9 mouse cellular contexts compared by ENCODE assay signal in the genomic region with DNA sequence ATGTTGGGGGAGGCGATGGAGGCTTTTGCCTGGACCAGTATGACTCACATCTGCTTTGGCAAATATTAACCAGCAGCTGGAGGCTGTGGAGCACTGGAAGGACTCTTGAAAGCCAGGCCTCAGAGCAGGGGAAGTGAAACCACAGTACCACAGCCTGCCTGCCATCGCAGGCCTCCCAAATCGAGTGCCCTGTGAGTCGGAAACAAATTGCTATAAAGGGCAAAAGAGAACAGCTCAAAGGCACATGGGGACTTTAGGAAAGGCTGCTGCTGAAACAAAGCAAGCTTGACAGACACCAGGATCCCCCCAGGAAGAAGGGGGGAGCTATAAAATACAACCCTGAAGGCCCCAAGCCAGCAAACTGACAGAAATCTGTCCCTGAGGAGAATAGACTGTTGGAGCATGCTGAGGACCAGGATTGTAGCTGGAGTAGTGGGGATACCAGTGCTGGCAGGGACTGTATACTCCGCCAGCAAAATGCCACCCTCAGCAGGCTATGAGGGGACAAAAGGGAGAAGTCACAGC. TPM values are rescaled to one million over a fixed set of nuclear protein-coding genes. Genes with fewer than 3 reads are reported as not detected.
DNase-seq lines count a peak whose midpoint lies in the region; ATAC-seq lines count a peak whose summit lies in the region.
"Had no signal": no experiment of that assay in that cellular context is flagged by ENCODE, and none has a peak within 500 bp of the region (broad histone marks: within the 10 kb centered on the region; RNA-seq: fewer than 3 reads in every experiment).

No protein-coding gene starts in this region.

- H3K9ac ChIP-seq in liver, embryonic 12.5 days = no peak overlapping the region
- no peak overlapping the region for H3K9ac ChIP-seq in forebrain, embryonic 11.5 days (ENCODE audit: low read length)
- H3K9ac ChIP-seq in limb, embryonic 15.5 days = no peak overlapping the region

- peak; percentile 35 for DNase-seq in liver
- DNase-seq in forebrain, embryonic 11.5 days (ENCODE audit: low spot score) = peak; percentile 40
- peak; percentile 35 to 67 for DNase-seq in natural killer cell, adult 2 months (ENCODE audit: low spot score in 2 of 2)
- DNase-seq in embryo, embryonic 10 days (ENCODE audit: low spot score) = no peak
- no peak for DNase-seq in adipocyte (ENCODE audit: low spot score)

- no peak overlapping the region for H3K4me2 ChIP-seq in liver, embryonic 12.5 days
- no peak overlapping the region for H3K4me2 ChIP-seq in forebrain, embryonic 11.5 days (ENCODE audit: low read depth, low read length, severe bottlenecking)
- H3K4me2 ChIP-seq in limb, embryonic 15.5 days = no peak overlapping the region

- no peak for ATAC-seq in liver, embryonic 12.5 days
- ATAC-seq in forebrain, embryonic 11.5 days (replicated peaks; ENCODE audit: low FRiP score) = no peak
- peak; percentile 73 to 83 for ATAC-seq in hematopoietic stem cell, adult 5-6 weeks (replicated peaks in 1 of 2; ENCODE audit: insufficient read depth in 1 of 2, low FRiP score in 2 of 2, low TSS enrichment in 1 of 2, low read depth in 1 of 2, poor library complexity in 2 of 2, severe bottlenecking in 2 of 2)
- no peak for ATAC-seq in limb, embryonic 15.5 days (ENCODE audit: insufficient number of reproducible peaks, low FRiP score, low TSS enrichment, low read depth)

- no peaks in the 10 kb centered on the region; the same call in 1 of the 2 replicates for H3K27me3 ChIP-seq in liver, embryonic 12.5 days (replicated peaks)
- H3K27me3 ChIP-seq in forebrain, embryonic 11.5 days (ENCODE audit: control insufficient read depth, insufficient read depth, low read length) = no peaks in the 10 kb centered on the region
- H3K27me3 ChIP-seq in limb, embryonic 15.5 days = no peaks in the 10 kb centered on the region

- H3K36me3 ChIP-seq in liver, embryonic 12.5 days = peaks cover 12% of the 10 kb centered on the region; the same call in 1 of the 2 replicates
- H3K36me3 ChIP-seq in forebrain, embryonic 11.5 days (ENCODE audit: control insufficient read depth, insufficient read depth, low read length) = no peaks in the 10 kb centered on the region; the same call in 1 of the 2 replicates
- H3K36me3 ChIP-seq in limb, embryonic 15.5 days = peaks cover 30% of the 10 kb centered on the region

- no peak overlapping the region for H3K27ac ChIP-seq in liver, embryonic 12.5 days
- no peak overlapping the region for H3K27ac ChIP-seq in forebrain, embryonic 11.5 days (ENCODE audit: low read depth, low read length)
- peak overlapping the region; percentile 82 for H3K27ac ChIP-seq in limb, embryonic 15.5 days

- no peaks in the 10 kb centered on the region for H3K9me3 ChIP-seq in liver, embryonic 12.5 days (replicated peaks)
- H3K9me3 ChIP-seq in forebrain, embryonic 11.5 days (ENCODE audit: control insufficient read depth, low read length) = no peaks in the 10 kb centered on the region
- H3K9me3 ChIP-seq in limb, embryonic 15.5 days = no peaks in the 10 kb centered on the region

- peaks cover 22% of the 10 kb centered on the region; the same call in 1 of the 2 replicates for H3K4me1 ChIP-seq in liver, embryonic 12.5 days
- H3K4me1 ChIP-seq in forebrain, embryonic 11.5 days (replicated peaks; ENCODE audit: control insufficient read depth, insufficient read depth, low read length) = peaks cover 2% of the 10 kb centered on the region; the same call in 1 of the 2 replicates
- H3K4me1 ChIP-seq in limb, embryonic 15.5 days = peaks cover 35% of the 10 kb centered on the region

- H3K4me3 ChIP-seq in liver, embryonic 12.5 days = no peak overlapping the region
- H3K4me3 ChIP-seq in forebrain, embryonic 11.5 days (ENCODE audit: low read depth, low read length) = no peak overlapping the region
- no peak overlapping the region for H3K4me3 ChIP-seq in limb, embryonic 15.5 days

- 42% methylated on average over 5 of the region's 5 CpGs for WGBS in liver, embryonic 12.5 days (ENCODE audit: insufficient replicate concordance)
- 63% methylated on average over 5 of the region's 5 CpGs for WGBS in forebrain, embryonic 11.5 days
- 54% methylated on average over 5 of the region's 5 CpGs for WGBS in limb, embryonic 15.5 days

RNA-seq across cellular contexts. Expression of a gene that starts 15.9 kb away (rescaled TPM):
- polyA plus RNA-seq in liver, embryonic 12.5 days (2016; fragmentation: Nextera tagmentation; extraction: Ambion mirVana) = not detected in 2 replicates
- polyA plus RNA-seq in forebrain, embryonic 11.5 days (2014; fragmentation: Nextera tagmentation; extraction: Ambion mirVana) = not detected in 2 replicates
- not detected in 2 replicates for total RNA-seq in hematopoietic stem cell, adult 5-6 weeks (2017)
- polyA plus RNA-seq in limb, embryonic 15.5 days (2015; fragmentation: Nextera tagmentation; extraction: Ambion mirVana) = not detected in 2 replicates
- polyA plus RNA-seq: neural tube, embryonic 11.5 days had no signal

RNA-seq across cellular contexts. Expression of a gene that starts 28.2 kb away (rescaled TPM):
- polyA plus RNA-seq in liver, embryonic 12.5 days (2016; fragmentation: Nextera tagmentation; extraction: Ambion mirVana) = 6.6 and 7.3 TPM in 2 replicates
- 14.0 and 16.6 TPM in 2 replicates for polyA plus RNA-seq in forebrain, embryonic 11.5 days (2014; fragmentation: Nextera tagmentation; extraction: Ambion mirVana)
- total RNA-seq in hematopoietic stem cell, adult 5-6 weeks (2017) = 13.1 and 14.6 TPM in 2 replicates
- 25.0 and 28.0 TPM in 2 replicates for polyA plus RNA-seq in limb, embryonic 15.5 days (2015; fragmentation: Nextera tagmentation; extraction: Ambion mirVana)

Comparison
In these comparisons a context has a peak if more than half of its experiments do, and no peak if none do; other contexts are left out.
1. DNase-seq: peak in liver (single experiment), forebrain, embryonic 11.5 days (single experiment) and natural killer cell, adult 2 months (2 of 2); none in embryo, embryonic 10 days (single experiment) and adipocyte (single experiment).
2. ATAC-seq: peak in hematopoietic stem cell, adult 5-6 weeks (2 of 2); none in liver, embryonic 12.5 days (single experiment), forebrain, embryonic 11.5 days (single experiment) and limb, embryonic 15.5 days (single experiment).